Mouse (Mus musculus): ENCODE measurements around the gene Thap11. TPM values are rescaled to one million over a fixed set of nuclear protein-coding genes. Genes with fewer than 3 reads are reported as not detected.

Thap11 gene
- polyA plus RNA-seq, 1 experiment, result 54.9 TPM

DNA sequence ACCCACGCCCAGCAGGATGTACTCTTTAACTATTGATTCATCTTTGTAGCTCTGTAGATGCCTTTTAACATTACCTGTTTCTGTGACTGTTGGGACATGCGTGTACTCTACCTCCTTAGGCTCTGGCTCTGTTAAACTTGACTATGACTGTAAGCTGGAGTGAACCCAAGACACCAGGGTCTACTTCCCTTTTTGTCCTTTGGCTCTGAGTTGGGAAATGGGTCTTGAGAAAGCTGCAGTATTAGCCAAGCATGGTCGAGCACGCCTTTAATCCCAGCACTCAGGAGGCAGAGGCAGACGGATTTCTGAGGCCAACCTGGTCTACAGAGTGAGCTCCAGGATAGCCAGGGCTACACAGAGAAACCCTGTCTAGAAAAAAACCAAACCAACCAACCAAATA lies 3.6 kb downstream of the Thap11 start:
- 84% methylated on average over 5 of the region's 5 CpGs for WGBS
- no peak for DNase-seq
- no peak for TF ChIP-seq CTCF (IDR thresholded peaks at IDR 0.05; ENCODE audit: insufficient read depth, low read length)
- no peak overlapping the region for H3K4me3 ChIP-seq (replicated peaks; ENCODE audit: extremely low read depth, low read depth, low read length)
- peaks cover 18% of the 10 kb centered on the region for H3K4me1 ChIP-seq (ENCODE audit: control insufficient read depth, insufficient read depth, low read length)

DNA sequence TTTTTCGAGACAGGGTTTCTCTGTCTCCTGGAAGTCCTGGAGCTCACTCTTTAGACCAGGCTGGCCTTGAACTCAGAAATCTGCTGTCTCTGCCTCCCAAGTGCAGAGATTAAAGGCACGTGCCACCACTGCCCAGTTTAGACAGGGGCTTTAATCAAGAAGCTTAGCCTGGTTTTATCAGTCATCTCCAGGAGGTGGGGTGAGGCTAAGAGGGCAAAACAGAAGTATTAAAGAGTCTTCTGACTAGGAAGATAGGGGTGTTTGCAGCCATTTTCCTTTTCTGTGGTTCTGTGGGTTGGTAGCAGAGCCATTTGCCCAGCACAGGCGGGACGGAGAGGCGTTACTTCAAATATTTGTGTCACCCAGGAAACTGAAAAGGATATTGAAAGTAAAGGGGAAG lies 4.4 kb downstream of the Thap11 start:
- no peak for DNase-seq
- 63% methylated on average over 5 of the region's 5 CpGs for WGBS
- Histone ChIP-seq H3K4me1 (ENCODE audit: control insufficient read depth, insufficient read depth, low read length) (peaks cover 18% of the 10 kb centered on the region), H3K4me3 (replicated peaks; ENCODE audit: extremely low read depth, low read depth, low read length) (no peak overlapping the region)
- TF ChIP-seq CTCF (IDR thresholded peaks at IDR 0.05; ENCODE audit: insufficient read depth, low read length) (no peak), POLR2A (IDR thresholded peaks at IDR 0.05; ENCODE audit: borderline replicate concordance, extremely low read depth, low read depth, low read length) (no peak)

DNA sequence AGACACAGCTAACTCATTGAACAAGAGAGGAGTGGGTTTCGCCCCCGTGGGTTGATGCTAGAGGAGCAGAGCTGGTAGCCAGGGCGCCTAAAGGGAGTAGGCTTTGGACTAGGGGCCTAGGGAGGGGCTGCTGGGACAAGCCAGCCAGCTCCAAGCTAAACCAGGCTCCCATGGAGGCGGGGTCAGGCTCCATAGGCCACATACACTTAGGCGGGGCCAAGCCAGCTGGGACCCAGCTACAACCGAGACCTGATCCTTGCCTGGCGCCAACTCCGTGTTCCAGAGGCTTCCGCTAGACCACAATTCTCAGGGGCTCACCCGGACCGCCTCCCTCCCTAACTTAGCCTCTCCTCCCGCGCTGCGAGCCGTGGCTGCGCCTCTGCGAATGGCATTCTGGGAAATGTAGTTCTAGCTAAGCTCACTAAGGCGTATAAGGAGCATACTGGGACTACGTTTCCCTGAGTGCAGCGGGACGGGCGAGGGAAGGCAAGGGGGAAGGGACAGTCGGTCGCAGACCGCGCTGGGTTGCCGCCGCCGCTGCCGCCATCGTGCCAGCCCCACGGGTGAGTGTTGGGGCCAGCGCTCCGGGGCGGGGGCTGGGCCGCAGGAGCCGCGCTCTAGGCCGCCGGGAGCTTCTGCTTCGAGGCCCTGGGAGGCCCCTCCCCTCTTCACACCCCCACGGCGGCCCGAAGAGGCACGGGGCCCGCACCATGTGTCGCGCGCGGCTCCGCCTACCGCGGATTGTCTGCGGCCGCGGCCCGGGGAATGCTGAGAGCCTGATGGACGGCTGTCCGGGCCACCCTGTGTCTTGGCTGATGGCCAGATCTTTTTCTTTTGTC lies 5.4 kb downstream of the Thap11 start, which contains the start of gene Nutf2:
Gene Nutf2, plus strand, starts transcription at position 438 of the 839 bp plus-strand sequence.
- TF ChIP-seq POLR2A (IDR thresholded peaks at IDR 0.05; ENCODE audit: borderline replicate concordance, extremely low read depth, low read depth, low read length), result peak; percentile 52; the same call in 1 of the 2 replicates
- TF ChIP-seq CTCF (IDR thresholded peaks at IDR 0.05; ENCODE audit: insufficient read depth, low read length), result no peak
- peaks cover 18% of the 10 kb centered on the region for H3K4me1 ChIP-seq (ENCODE audit: control insufficient read depth, insufficient read depth, low read length)
- WGBS, result 0% methylated on average over 45 of the region's 59 CpGs
- peak; percentile 87 for DNase-seq
- peak within 1 kb of the TSS; percentile 82 for H3K4me3 ChIP-seq (replicated peaks; ENCODE audit: extremely low read depth, low read depth, low read length)

DNA sequence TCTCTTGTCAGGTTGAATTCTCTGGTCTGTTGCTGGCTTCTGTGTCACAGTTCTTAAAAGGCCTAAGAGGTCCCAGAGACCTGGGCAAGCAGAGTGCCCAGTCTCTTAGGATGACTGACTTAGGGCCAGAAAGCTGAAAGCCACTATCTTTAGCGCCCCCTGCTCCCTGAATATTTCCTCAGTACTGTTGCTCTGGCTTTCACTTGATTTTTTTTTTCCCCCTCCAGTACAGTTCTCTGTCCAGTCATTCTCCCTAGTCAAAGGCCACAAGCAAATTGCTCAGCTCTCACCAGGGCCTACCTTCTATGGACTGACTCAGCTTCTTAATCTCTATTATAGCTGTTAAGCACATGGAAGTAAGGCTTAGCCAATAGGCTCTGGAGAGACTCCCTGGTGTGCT lies 7.0 kb downstream of the Thap11 start:
- DNase-seq, result no peak
- H3K4me3 ChIP-seq (replicated peaks; ENCODE audit: extremely low read depth, low read depth, low read length), result no peak overlapping the region
- TF ChIP-seq CTCF (IDR thresholded peaks at IDR 0.05; ENCODE audit: insufficient read depth, low read length), result no peak
- no peak for TF ChIP-seq POLR2A (IDR thresholded peaks at IDR 0.05; ENCODE audit: borderline replicate concordance, extremely low read depth, low read depth, low read length)
- 8% methylated on average over 1 of the region's 1 CpGs for WGBS
- H3K4me1 ChIP-seq (ENCODE audit: control insufficient read depth, insufficient read depth, low read length), result peaks cover 7% of the 10 kb centered on the region

DNA sequence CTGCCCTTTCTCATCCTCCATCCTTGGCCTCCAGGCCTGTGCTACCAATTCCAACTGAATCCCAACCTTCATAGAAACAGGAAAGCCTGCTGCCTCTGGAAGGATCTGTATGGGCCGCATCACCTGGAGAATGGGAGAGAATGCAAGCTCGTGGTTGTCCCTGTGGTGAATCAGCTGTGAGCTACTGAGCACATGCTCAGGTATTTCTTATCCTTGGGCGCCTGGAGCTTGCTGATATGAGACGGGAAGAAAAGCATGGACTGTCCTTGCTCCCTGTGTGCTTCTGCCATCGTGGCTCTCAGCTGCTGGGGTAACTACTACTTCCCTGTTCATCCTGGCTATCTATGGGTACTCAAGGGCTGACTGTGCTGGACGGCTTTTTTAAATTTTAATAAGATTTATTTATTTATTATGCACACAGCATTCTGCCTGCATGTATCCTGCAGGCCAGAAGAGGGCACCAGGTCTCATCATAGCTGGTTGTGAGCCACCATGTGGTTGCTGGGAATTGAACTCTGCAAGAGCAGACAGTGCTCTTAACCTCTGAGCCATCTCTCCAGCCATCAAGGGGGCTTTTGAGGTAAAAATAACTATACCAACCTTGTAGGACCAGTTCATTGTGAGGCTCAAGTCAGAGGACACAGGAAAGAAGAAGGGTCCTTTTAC lies 11.6 kb downstream of the Thap11 start:
- Histone ChIP-seq H3K4me3 (replicated peaks; ENCODE audit: extremely low read depth, low read depth, low read length) (no peak overlapping the region), H3K4me1 (ENCODE audit: control insufficient read depth, insufficient read depth, low read length) (no peaks in the 10 kb centered on the region; the same call in 1 of the 2 replicates)
- TF ChIP-seq CTCF (IDR thresholded peaks at IDR 0.05; ENCODE audit: insufficient read depth, low read length) (peak; percentile 29; the same call in 1 of the 2 replicates), POLR2A (IDR thresholded peaks at IDR 0.05; ENCODE audit: borderline replicate concordance, extremely low read depth, low read depth, low read length) (no peak)
- DNase-seq, result no peak
- 85% methylated on average over 6 of the region's 6 CpGs for WGBS

DNA sequence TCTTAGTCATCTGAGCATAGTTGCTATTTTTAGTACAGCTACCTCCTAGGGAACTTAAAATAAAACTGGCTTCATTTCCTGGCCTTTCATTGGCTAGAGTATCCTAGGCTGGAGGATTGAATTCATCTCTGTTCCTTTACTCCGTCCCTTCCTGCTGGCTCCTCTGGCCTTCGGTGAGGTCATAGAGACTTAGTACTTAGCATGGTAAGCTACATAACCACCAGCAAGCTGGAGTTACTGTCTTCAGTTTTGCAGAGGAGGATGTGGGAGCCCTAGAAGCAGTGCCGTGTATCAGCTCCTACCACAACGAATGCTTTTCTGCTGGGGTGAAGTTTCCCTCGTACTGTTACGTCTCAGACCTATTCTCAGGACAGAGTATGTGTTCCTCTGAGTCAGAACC lies 19.4 kb downstream of the Thap11 start:
- TF ChIP-seq POLR2A (IDR thresholded peaks at IDR 0.05; ENCODE audit: borderline replicate concordance, extremely low read depth, low read depth, low read length) (no peak), CTCF (IDR thresholded peaks at IDR 0.05; ENCODE audit: insufficient read depth, low read length) (no peak)
- DNase-seq, result no peak
- WGBS, result 48% methylated on average over 6 of the region's 6 CpGs
- H3K4me1 ChIP-seq (ENCODE audit: control insufficient read depth, insufficient read depth, low read length), result no peaks in the 10 kb centered on the region
- H3K4me3 ChIP-seq (replicated peaks; ENCODE audit: extremely low read depth, low read depth, low read length), result no peak overlapping the region

DNA sequence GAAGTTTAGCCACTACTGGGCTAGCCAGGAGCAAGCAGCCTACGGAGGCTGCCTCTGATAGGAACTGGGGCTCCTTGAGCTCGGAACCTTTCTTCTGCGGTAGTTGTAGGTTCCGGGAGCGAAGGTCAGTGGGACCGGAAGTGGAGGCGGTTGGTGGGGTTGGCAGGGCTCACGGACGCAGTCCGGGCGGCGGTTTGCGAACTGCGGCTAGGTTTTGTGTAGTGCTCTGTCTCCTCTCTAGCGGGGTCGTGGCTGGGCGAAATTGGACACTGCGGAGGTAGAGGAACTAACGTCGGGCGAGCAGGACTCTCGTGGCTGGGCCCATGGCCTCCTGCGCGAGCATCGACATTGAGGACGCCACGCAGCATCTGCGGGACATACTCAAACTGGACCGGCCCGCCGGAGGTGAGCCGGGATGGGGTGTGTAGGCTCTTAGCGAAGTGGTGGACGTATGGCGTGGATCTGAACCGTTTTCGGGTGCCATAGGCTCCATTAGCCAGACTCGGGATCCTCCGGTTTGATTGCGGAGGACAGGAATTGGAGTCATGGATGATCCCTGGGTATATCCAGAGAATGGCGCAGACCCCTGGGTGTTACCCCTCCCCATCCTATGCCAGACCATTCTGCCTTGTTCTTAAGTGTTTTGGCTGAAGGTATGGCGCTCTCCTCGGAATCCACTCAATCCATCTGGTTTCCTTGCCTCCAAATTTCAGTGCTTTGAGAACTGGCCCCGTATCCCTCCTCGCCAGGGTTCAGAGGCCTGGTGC lies 26.0 kb downstream of the Thap11 start, which contains the start of gene Edc4:
Gene Edc4, plus strand, starts transcription at position 128 of the 767 bp plus-strand sequence.
- under 1% methylated on average over 45 of the region's 45 CpGs for WGBS
- Histone ChIP-seq H3K4me3 (replicated peaks; ENCODE audit: extremely low read depth, low read depth, low read length) (peak within 1 kb of the TSS; percentile 87), H3K4me1 (ENCODE audit: control insufficient read depth, insufficient read depth, low read length) (peaks cover 11% of the 10 kb centered on the region; the same call in 1 of the 2 replicates)
- peak; percentile 93 for TF ChIP-seq POLR2A (IDR thresholded peaks at IDR 0.05; ENCODE audit: borderline replicate concordance, extremely low read depth, low read depth, low read length)
- no peak for TF ChIP-seq CTCF (IDR thresholded peaks at IDR 0.05; ENCODE audit: insufficient read depth, low read length)
- peak; percentile 88 for DNase-seq

DNA sequence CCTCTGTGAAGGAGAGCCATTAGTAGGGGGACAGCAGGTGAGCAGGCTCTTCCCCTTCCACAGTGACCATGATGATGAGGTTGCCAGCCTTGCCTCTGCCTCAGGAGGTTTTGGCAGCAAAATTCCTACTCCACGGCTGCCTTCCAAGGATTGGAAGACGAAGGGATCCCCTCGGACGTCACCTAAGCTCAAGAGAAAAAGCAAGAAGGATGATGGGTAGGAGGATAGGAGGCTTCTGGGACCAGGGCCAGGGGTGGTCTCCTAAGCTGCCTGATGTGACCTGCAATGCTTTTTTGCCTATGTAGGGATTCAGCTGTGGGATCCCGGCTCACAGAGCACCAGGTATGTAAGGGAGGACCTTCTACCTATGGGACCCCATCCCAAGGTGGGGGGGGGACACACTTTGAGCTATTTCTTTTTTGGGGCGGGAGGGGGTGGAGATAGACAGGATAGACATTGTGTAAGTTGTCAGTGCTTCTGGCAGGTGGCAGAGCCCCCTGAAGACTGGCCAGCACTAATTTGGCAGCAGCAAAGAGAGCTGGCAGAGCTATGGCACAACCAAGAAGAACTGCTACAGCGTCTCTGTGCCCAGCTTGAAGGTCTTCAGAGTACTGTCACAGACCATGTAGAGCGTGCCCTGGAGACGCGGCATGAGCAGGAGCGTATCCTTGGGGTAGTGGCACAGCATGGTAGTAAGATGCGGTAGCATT lies 35.0 kb downstream of the Thap11 start:
- TF ChIP-seq CTCF (IDR thresholded peaks at IDR 0.05; ENCODE audit: insufficient read depth, low read length), result no peak
- TF ChIP-seq POLR2A (IDR thresholded peaks at IDR 0.05; ENCODE audit: borderline replicate concordance, extremely low read depth, low read depth, low read length), result no peak
- no peak overlapping the region for H3K4me3 ChIP-seq (replicated peaks; ENCODE audit: extremely low read depth, low read depth, low read length)
- DNase-seq, result no peak
- WGBS, result 94% methylated on average over 12 of the region's 12 CpGs
- no peaks in the 10 kb centered on the region for H3K4me1 ChIP-seq (ENCODE audit: control insufficient read depth, insufficient read depth, low read length)

DNA sequence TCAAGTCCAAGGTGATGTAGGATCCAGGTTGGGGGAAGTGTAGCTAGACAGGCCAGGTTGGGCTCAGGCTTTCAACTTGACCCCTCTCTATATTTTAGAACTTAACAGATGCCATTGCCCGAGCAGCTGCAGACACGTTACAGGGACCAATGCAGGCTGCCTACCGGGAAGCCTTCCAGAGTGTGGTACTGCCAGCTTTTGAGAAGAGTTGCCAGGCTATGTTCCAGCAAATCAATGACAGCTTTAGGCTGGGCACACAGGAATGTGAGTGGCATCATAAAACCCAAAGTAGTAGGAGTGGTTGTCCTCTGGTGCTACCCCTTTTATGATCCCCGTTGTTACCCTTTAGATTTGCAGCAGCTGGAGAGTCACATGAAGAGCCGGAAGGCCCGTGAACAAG lies 35.9 kb downstream of the Thap11 start:
- 90% methylated on average over 6 of the region's 6 CpGs for WGBS
- no peak for DNase-seq
- TF ChIP-seq POLR2A (IDR thresholded peaks at IDR 0.05; ENCODE audit: borderline replicate concordance, extremely low read depth, low read depth, low read length), result no peak
- TF ChIP-seq CTCF (IDR thresholded peaks at IDR 0.05; ENCODE audit: insufficient read depth, low read length), result no peak
- no peak overlapping the region for H3K4me3 ChIP-seq (replicated peaks; ENCODE audit: extremely low read depth, low read depth, low read length)
- H3K4me1 ChIP-seq (ENCODE audit: control insufficient read depth, insufficient read depth, low read length), result no peaks in the 10 kb centered on the region

Measured in lung, adult 2 months (tissue).